Comparison of ENCODE assay signal across 8 mouse cellular contexts in genomic region chr12:8495881-8496678, GRCm38 (mm10). TPM values are rescaled to one million over a fixed set of nuclear protein-coding genes. Genes with fewer than 3 reads are reported as not detected.
DNase-seq lines count a peak whose midpoint lies in the region; ATAC-seq and TF ChIP-seq lines count a peak whose summit lies in the region.

No protein-coding gene starts in this region.

- H3K4me3 ChIP-seq in ES-E14 (ENCODE audit: insufficient read depth in 1 of 2, low read depth in 1 of 2, low read length in 2 of 2, poor library complexity in 1 of 2, severe bottlenecking in 1 of 2) = no peak overlapping the region
- H3K4me3 ChIP-seq in forebrain, embryonic 11.5 days (ENCODE audit: low read depth, low read length) = no peak overlapping the region
- peak overlapping the region; percentile 92 for H3K4me3 ChIP-seq in lung, embryonic 15.5 days

- H3K27me3 ChIP-seq in forebrain, embryonic 11.5 days (ENCODE audit: control insufficient read depth, insufficient read depth, low read length) = no peaks in the 10 kb centered on the region
- H3K27me3 ChIP-seq in lung, embryonic 15.5 days = no peaks in the 10 kb centered on the region

- no peak for ATAC-seq in forebrain, embryonic 11.5 days (replicated peaks; ENCODE audit: low FRiP score)
- ATAC-seq in lung, embryonic 15.5 days (ENCODE audit: borderline replicate concordance, extremely low read depth, low FRiP score, low TSS enrichment) = no peak

- H3K9ac ChIP-seq in ES-E14 (ENCODE audit: insufficient read depth, low read depth, low read length, poor library complexity, severe bottlenecking) = no peak overlapping the region
- no peak overlapping the region for H3K9ac ChIP-seq in forebrain, embryonic 11.5 days (ENCODE audit: low read length)
- H3K9ac ChIP-seq in lung, embryonic 15.5 days = no peak overlapping the region

- intact Hi-C loops in heart, postnatal 25 days (cut with DNase I) = loop anchor here (1.0 kb wide), 1 partner anchor 51 kb away; no protein-coding TSS in a partner anchor

- no peak overlapping the region for H3K4me2 ChIP-seq in forebrain, embryonic 11.5 days (ENCODE audit: low read depth, low read length, severe bottlenecking)
- H3K4me2 ChIP-seq in lung, embryonic 15.5 days = peak overlapping the region; percentile 83

- no peaks in the 10 kb centered on the region for H3K36me3 ChIP-seq in ES-E14 (ENCODE audit: control insufficient read depth, insufficient read depth, low read length, poor library complexity, severe bottlenecking)
- no peaks in the 10 kb centered on the region for H3K36me3 ChIP-seq in forebrain, embryonic 11.5 days (ENCODE audit: control insufficient read depth, insufficient read depth, low read length)
- no peaks in the 10 kb centered on the region for H3K36me3 ChIP-seq in lung, embryonic 15.5 days

- no peak overlapping the region for H3K27ac ChIP-seq in ES-E14 (ENCODE audit: insufficient read depth, low read depth, low read length, poor library complexity, severe bottlenecking)
- H3K27ac ChIP-seq in forebrain, embryonic 11.5 days (ENCODE audit: low read depth, low read length) = no peak overlapping the region
- H3K27ac ChIP-seq in lung, embryonic 15.5 days = peak overlapping the region; percentile 93

- 37% methylated on average over 15 of the region's 15 CpGs for WGBS in forebrain, embryonic 11.5 days
- 8% methylated on average over 15 of the region's 15 CpGs for WGBS in lung, embryonic 15.5 days

- H3K9me3 ChIP-seq in ES-E14 (ENCODE audit: control insufficient read depth, insufficient read depth, low read depth, low read length) = no peaks in the 10 kb centered on the region
- H3K9me3 ChIP-seq in forebrain, embryonic 11.5 days (ENCODE audit: control insufficient read depth, low read length) = no peaks in the 10 kb centered on the region
- H3K9me3 ChIP-seq in lung, embryonic 15.5 days = no peaks in the 10 kb centered on the region

- H3K4me1 ChIP-seq in ES-E14 (ENCODE audit: control insufficient read depth in 2 of 2, insufficient read depth in 2 of 2, low read length in 2 of 2, poor library complexity in 1 of 2) = peaks cover 0 to 12% of the 10 kb centered on the region in 2 experiments; a peak in 2 of 4 replicates
- H3K4me1 ChIP-seq in forebrain, embryonic 11.5 days (replicated peaks; ENCODE audit: control insufficient read depth, insufficient read depth, low read length) = peaks cover 12% of the 10 kb centered on the region; the same call in 1 of the 2 replicates
- peaks cover 50% of the 10 kb centered on the region for H3K4me1 ChIP-seq in lung, embryonic 15.5 days

- DNase-seq in ES-E14 (ENCODE audit: low read depth, low spot score) = peak; percentile 69
- DNase-seq in adrenal gland, adult 2 months = peak; percentile 76
- DNase-seq in forebrain, embryonic 11.5 days (ENCODE audit: low spot score) = peak; percentile 56
- peak; percentile 66 for DNase-seq in heart, postnatal 25 days (ENCODE audit: low spot score)
- DNase-seq in kidney, postnatal 4 days = peak; percentile 47 to 63
- peak; percentile 55 for DNase-seq in right cerebral cortex, postnatal 25 days
- no peak for DNase-seq in MN1 (ENCODE audit: low spot score)

- in situ Hi-C loops in ES-E14 (cut with MboI; ENCODE audit: low sequenced_read_pairs in 2 of 2, unreplicated experiment in 2 of 2) = no loop called here

TF ChIP-seq in ES-E14, 5 proteins besides CTCF, POLR2A, EP300 and RAD21:
- TF ChIP-seq HCFC1 (IDR thresholded peaks at IDR 0.05; ENCODE audit: borderline replicate concordance, insufficient read depth, low read length) (no peak), ZNF384 (IDR thresholded peaks at IDR 0.05; ENCODE audit: low read depth, low read length) (no peak), ZC3H11A (IDR thresholded peaks at IDR 0.05; ENCODE audit: borderline replicate concordance, low read depth, low read length) (no peak), CHD2 (IDR thresholded peaks at IDR 0.05; ENCODE audit: low read depth, low read length) (no peak), MAFK (IDR thresholded peaks at IDR 0.05; ENCODE audit: insufficient read depth, low read depth, low read length) (no peak)

RNA-seq across cellular contexts. Expression of gene Rhob, which starts 3.7 kb away (rescaled TPM):
- total RNA-seq in ES-E14 (2012; rRNA removed) = 29.4 and 43.6 TPM in 2 replicates
- total RNA-seq in adrenal gland, adult 2 months (2021) = 100 to 1,000 TPM; 166 to 261 TPM
- 497 and 623 TPM in 2 replicates for polyA plus RNA-seq in adrenal gland, adult 2 months (2012; rRNA removed)
- 55.1 and 58.3 TPM in 2 replicates for polyA plus RNA-seq in forebrain, embryonic 11.5 days (2014; fragmentation: Nextera tagmentation; extraction: Ambion mirVana)
- total RNA-seq in heart, postnatal 25 days (2021) = 100 to 1,000 TPM; 149 to 156 TPM
- 49.4 and 52.1 TPM in 2 replicates for polyA plus RNA-seq in lung, embryonic 15.5 days (2015; fragmentation: Nextera tagmentation; extraction: Ambion mirVana)
